Mouse (Mus musculus): ENCODE results near the gene Ckmt2.

DNA sequence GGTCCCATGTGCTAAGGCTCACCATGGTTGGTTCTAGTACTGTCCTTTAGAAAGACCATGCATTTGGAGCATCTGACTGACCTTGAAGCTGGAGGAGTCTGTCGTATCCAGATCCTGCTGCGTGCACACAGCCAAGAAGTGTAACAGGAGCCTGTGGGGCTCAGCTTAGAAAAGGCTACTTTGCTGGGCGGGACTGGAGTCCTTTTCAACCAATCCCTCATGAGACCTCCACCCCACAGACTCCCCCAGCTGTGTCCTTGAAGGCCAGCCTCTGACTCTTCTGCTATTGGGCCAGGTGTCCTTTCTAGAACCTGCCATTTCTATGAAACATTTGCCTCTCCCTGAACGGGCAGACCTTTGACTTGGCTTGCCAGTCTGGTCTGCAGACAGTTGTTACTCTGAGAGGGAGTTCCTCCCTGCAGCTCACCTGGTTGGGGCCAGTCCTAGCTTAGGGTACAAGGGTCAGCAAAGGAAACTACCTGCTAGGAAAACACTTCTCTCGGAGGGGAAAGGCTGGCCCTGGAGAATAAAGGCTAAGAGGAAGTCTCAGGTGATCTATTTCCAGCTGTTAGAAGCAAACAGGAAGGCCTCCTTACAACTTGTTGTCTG is at the start of gene Ckmt2:
- TF ChIP-seq POLR2A (IDR thresholded peaks at IDR 0.05; ENCODE audit: insufficient read length, low read depth), result no peak
- TF ChIP-seq MAX (IDR thresholded peaks at IDR 0.05; ENCODE audit: low read depth), result no peak
